Mouse (Mus musculus) naive thymus-derived CD4-positive, alpha-beta T cell, adult 2 months (primary cell): ENCODE data around the gene Zfp280d.
"Not testable (repeated sequence)": the region's sequence is repeated elsewhere in the genome, so short reads cannot be mapped to it uniquely, and the experiment has no call there.

Experiments used
- DNase-seq: peaks from one replicate; pipeline ENCODE4 v3.0.0-alpha.2; 2011; ENCODE audit warnings: low read depth

The Zfp280d gene

DNA sequence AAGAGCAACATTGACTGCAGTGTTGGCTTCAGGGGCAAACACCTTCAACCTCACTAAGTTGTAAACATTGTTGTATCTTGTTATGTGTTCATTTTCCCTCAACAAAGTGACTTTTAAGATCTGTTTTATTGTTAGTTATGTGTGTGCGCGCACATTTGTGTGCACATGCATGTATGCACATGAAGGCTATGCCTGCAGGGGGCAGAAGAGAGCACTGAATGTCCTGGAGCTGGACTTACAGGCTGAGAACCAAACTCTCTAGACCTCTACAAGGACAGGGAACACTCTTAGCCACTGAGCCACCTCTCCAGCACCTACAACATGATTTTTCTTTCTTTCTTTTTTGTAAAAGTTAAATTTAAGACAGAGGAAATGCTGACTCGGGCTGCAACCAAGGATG, 99.4 kb downstream of the Zfp280d start:
- peak; percentile 33 for DNase-seq

- DNase-seq: no peak
These were observed 100.3 kb downstream of the Zfp280d start for GRCm38 (mm10) chr9:72374996-72375395.

DNA sequence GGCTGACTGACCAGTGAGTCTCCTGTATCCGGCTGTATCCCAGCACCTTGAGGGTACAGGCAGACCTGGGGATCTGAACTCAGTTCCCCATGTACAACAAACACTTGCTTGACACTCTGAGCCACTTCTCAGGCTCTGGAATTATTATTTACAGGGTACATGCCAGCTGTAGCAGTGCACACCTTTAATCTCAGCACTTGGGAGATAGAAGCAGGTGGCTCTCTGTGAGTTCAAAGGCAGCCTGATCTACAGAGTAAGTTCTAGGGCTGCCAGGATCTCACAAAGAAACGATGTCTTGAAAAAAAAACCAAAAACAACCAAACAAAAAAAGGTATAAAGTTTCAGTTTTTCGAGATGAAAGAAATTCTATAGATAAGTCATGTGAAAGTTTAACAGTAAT, 101.0 kb downstream of the Zfp280d start:
- no peak for DNase-seq

- DNase-seq: peak; percentile 33
These were observed 111.1 kb downstream of the Zfp280d start for GRCm38 (mm10) chr9:72385786-72386185.

DNA sequence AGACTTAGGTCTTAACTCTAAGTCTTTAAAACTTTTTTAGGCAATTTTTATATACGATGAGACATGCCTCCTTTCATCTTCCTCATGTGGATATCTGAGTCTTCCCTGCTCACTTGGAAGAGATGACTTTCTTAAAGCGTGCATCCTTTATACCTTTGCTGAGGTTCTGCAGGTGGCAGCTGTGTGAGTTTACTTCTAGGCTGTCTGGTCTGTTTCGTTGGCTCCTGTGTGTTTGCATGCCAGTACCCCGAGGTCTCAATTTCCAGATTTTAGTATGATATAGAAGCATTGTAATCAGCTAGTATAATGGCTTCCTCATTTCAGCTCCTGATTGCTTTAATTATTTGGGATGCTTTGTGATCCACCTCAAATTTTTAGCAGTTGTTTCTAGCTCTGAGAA, 114.3 kb downstream of the Zfp280d start:
- no peak for DNase-seq

DNA sequence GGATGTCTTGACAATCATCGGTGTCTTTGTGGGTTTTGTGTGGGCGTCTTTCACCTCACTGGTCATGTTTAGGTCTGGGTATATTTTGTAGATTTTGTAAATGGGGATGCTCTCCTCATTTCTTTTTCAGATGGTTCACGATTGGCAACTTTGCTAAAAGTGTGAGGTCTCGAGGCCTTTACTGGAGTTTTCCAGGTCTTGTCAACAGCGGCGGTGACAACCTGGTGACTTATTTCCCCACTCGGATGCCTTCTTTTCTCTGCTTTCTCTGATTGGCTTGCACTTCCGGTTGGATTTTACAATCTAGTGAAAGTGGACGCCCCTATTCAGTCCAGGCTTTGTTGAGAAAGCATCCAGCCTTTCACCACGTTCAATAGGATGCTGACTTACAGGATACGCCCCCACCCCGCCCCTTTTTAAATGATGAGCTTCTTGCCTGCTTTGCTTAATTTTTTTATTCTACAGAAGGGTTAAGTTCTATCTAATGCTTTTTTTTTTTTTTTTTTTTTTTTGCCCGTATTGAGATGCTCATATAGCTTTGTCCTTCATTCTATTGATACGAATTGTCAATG, 114.9 kb downstream of the Zfp280d start:
- peak; percentile 24 for DNase-seq

GRCm38 (mm10) chr9:72390321-72391077, 115.8 kb downstream of the Zfp280d start:
- peak; percentile 51 for DNase-seq

DNA sequence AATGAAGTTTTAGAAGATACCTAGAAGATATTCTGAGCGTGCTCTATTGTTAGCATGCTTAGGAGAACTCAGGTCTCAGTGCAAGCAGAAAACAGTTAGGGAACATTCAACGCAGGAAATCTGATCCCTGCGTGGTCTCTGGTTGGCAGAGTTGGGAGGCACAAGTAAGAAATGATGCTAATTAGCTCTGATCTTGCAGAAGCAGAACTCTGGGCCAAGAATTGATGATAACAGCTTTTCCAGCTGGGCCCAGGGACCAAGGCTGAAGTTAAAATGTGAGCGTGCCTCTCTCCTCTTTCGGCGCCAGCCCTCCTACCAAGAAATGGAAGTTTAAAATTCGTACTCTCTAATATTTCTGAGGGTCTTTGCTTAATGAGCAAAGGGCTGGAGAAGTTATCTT, 118.0 kb downstream of the Zfp280d start:
- no peak for DNase-seq

DNA sequence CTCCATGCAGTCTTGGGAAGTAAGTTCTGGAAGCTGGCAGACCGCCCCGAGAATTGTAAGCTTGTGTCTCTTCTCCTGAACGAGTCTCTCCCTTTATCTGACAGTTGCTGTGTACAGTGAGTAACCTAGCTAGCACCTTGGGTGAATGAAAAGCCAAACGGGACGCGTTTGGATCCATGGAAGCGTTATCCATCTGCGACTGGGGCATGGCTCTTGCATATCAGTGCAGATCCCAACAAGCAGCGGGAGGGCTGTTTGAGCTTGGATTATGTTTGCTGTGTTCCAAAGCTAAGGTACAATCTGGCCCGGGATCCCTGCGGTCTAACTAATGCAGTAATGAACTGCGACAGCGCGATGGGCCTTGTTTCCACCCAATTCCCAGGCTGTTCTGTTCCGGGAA, 118.6 kb downstream of the Zfp280d start:
- no peak for DNase-seq

DNA sequence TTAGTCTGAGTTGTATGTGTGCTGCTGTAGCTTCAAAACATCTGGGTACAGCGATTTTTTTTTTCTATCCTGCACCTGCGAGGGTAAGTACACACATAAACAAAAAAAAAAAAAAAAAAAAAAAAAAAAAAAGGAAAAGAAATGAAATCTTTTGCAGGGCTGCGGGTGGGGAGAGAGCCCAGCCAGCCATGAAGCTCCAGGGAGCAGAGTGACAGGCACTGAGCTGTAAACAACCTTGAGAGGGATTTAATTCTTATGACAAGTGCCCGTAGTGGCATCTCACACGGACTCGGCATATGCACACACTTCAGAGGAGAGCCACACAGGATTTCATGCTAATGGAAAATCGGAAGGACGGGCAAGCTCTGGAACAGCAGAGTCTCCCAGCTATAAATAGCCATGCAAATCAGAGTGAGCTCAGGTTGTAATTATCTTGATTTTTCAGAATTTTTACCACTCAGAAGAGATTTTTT, 119.2 kb downstream of the Zfp280d start:
- DNase-seq: no peak

GRCm38 (mm10) chr9:72400121-72400520, 125.5 kb downstream of the Zfp280d start:
- DNase-seq: peak; percentile 37

- DNase-seq: not testable (repeated sequence)
These were observed 127.1 kb downstream of the Zfp280d start for GRCm38 (mm10) chr9:72401769-72402168.

- DNase-seq: no peak
These were observed 128.8 kb downstream of the Zfp280d start for GRCm38 (mm10) chr9:72403421-72403820.

DNA sequence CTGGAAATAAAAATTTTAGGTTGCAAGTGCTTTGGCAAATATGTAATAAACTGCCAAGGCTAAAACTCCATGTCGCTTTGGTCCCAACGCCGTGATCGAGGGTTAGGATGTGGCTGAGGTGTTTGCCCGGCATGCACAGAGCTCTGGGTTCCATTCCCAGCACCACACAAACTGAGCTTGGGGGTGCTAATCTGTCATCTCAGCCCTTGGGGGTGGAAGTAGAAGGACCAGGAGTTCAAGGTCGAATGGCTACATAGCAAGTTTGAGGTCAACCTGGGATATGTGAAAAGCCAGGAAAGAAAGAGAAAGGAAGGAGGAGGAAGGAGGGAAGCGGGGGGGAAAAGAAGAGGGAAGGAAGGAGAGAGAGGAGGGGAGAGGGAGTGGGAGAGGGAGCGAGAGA, 129.8 kb downstream of the Zfp280d start:
- no peak for DNase-seq

DNA sequence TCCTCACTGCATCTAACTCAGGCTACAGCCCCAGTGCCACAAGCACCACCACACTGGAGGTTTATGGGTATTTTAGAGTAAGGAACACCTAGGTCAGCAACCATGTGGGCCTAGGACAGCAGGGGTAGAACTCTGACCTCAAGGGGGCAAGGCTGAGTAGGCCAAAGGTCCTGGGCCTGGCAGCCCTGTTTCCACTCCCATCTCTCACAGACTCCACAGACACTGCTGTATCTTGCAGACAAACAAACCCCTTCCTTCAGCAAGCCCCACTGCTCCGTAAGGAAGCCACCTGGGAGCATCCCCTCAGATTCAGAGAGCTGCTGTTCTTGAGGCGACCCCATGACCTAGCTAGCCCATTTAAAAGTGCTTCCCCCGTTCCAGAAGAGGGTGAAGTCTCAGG, 130.3 kb downstream of the Zfp280d start:
- no peak for DNase-seq

- DNase-seq: no peak
These were observed 131.4 kb downstream of the Zfp280d start for GRCm38 (mm10) chr9:72405882-72406638.

- DNase-seq: peak; percentile 90
These were observed 133.5 kb downstream of the Zfp280d start for GRCm38 (mm10) chr9:72408131-72408586.

GRCm38 (mm10) chr9:72409381-72410225, 134.9 kb downstream of the Zfp280d start:
- DNase-seq: no peak

- DNase-seq: no peak
These were observed 137.1 kb downstream of the Zfp280d start for GRCm38 (mm10) chr9:72411746-72412145.
